Mouse (Mus musculus): Measurements from ENCODE around the gene Ppp1r15b. TPM values are rescaled to one million over a fixed set of nuclear protein-coding genes. Genes with fewer than 3 reads are reported as not detected.

The Ppp1r15b gene
- polyA plus RNA-seq, 1 experiment from 2014 or later = 44.2 TPM

DNA sequence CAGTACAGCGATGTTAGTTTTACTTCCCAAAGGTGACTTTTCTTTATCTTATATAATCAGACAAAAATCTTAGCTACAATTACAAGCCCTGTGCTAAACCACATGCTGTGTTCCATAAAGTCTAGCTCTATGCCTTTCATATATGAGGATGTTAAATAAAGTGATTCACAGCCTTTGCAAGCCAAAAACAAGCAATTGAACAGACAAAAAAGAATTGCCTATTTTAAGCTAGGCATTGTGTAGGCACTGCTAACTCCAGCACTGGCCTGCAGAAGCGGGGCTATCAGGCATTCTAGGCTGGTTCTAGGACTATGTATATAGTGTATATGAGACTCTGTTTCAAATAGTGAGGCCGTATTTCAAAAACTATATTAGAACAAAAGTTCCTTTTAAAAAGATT lies 21.3 kb downstream of the Ppp1r15b start:
- DNase-seq (ENCODE audit: low read depth, low spot score) = no peak
- no peak for ATAC-seq
- POLR2A ChIA-PET = no interaction called here
- in situ Hi-C loops (cut with MboI; ENCODE audit: low pct_unique_long_range_greater_than_20kb) = no loop called here
- H3K27me3 ChIP-seq = no peaks in the 10 kb centered on the region
- TF ChIP-seq CTCF (IDR thresholded peaks at IDR 0.05) = no peak
- CTCF ChIA-PET = interaction anchor here (1.3 kb wide), 1 partner anchor 201 kb away, joined by 4 read pairs; no protein-coding TSS in a partner anchor

DNA sequence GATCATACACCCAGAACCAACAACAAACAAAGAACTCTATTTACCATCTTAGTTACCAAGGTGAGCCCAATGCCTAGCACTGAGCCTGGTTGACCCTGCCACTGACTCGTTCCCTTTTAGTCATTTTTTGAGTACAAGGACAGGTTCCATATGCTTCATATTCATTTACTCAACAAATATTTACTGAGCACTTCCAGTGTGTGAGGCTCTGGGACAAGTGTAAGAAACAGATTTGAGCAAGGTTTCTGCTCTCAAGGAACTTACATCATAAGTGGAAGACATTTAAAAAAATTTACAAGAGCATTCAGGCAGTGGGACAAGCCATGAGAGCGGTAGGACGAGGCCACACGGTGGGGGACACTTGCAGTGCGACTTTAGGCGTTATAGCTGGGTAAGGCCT lies 24.3 kb downstream of the Ppp1r15b start:
- DNase-seq (ENCODE audit: low read depth, low spot score) (no peak), ATAC-seq (no peak)
- ChIA-PET CTCF (no interaction called here), POLR2A (no interaction called here)
- H3K27me3 ChIP-seq = no peaks in the 10 kb centered on the region
- in situ Hi-C loops (cut with MboI; ENCODE audit: low pct_unique_long_range_greater_than_20kb) = no loop called here
- TF ChIP-seq CTCF (IDR thresholded peaks at IDR 0.05) = no peak

DNA sequence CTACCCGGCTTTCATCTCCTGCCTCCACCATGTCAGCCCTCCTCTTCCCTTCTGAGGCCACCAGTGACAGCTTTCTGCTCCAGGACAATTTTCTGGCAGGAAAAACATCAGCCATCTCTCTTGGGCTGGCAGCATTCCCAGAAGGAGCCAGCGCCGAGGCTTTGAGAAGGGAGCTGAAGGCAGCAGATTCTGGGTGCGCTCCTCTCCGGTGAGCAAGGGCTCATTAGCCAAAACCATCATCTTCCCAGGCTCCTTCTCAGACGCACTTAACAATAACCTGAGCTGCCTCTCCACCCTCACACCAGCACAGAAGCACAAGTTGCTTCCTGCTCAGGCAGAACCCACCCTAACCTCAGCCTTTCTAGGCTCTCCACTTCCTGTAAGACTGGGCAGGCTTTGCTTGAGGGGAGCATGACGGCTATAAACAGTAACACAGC lies 28.2 kb downstream of the Ppp1r15b start:
- DNase-seq (ENCODE audit: low read depth, low spot score) = no peak
- in situ Hi-C loops (cut with MboI; ENCODE audit: low pct_unique_long_range_greater_than_20kb) = no loop called here
- POLR2A ChIA-PET = no interaction called here
- CTCF ChIA-PET = interaction anchor here (1.1 kb wide), 1 partner anchor 18 kb away, joined by 3 read pairs; no protein-coding TSS in a partner anchor
- ATAC-seq = no peak
- H3K27me3 ChIP-seq = peaks cover 26% of the 10 kb centered on the region
- no peak for TF ChIP-seq CTCF (IDR thresholded peaks at IDR 0.05)

DNA sequence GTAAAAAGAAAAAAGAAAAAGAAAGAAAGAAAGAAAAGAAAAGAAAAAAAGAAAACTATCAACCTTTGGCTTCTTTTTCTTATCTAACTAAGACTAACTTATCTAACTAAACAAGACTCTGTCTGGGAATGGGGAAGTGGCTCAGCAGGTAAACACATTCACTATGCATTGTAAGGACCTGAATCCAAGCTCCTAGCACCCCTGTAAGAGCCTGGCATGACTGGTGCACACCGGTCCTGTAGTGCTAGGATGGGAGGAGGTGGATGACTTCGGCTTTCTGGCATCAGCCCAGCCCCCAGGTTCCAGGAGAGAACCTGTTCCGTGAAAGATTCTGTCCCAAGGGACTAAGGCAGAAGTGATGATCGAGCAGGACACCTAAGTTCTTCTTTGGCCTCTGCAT lies 30.6 kb downstream of the Ppp1r15b start:
- in situ Hi-C loops (cut with MboI; ENCODE audit: low pct_unique_long_range_greater_than_20kb) = no loop called here
- ChIA-PET CTCF (no interaction called here), POLR2A (interaction anchor here (0.6 kb wide), 1 partner anchor 812 kb away, joined by 3 read pairs; no protein-coding TSS in a partner anchor)
- H3K27me3 ChIP-seq = peaks cover 48% of the 10 kb centered on the region
- DNase-seq (ENCODE audit: low read depth, low spot score) (no peak), ATAC-seq (no peak)
- no peak for TF ChIP-seq CTCF (IDR thresholded peaks at IDR 0.05)

DNA sequence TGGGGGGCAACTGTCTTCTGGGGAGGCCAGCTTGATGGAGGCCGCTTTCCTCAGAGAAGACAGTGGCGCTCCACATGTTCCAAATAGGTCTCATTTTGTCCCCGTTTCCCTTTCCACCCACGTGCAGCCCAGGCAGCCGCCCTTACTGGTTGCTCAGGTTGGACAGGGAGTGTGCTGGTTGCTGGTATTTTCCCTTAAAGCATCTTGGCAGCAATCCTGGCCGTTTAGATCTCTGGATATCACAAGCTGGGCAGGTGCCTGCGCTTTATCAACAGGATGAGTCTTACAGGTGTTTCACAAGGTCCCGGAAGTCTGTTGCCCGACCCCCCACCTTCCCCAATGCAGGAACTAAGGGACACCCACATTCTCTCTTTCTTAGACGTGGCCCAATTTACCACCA lies 31.1 kb downstream of the Ppp1r15b start:
- CTCF ChIA-PET = interaction anchor here (0.8 kb wide), 1 partner anchor 202 kb away, joined by 3 read pairs; the partner anchor contains the start of gene Etnk2
- peaks cover 48% of the 10 kb centered on the region for H3K27me3 ChIP-seq
- no peak for ATAC-seq
- in situ Hi-C loops (cut with MboI; ENCODE audit: low pct_unique_long_range_greater_than_20kb) = no loop called here
- POLR2A ChIA-PET = interaction anchor here (0.6 kb wide), 1 partner anchor 812 kb away, joined by 3 read pairs; no protein-coding TSS in a partner anchor
- DNase-seq (ENCODE audit: low read depth, low spot score) = no peak
- TF ChIP-seq CTCF (IDR thresholded peaks at IDR 0.05) = no peak

DNA sequence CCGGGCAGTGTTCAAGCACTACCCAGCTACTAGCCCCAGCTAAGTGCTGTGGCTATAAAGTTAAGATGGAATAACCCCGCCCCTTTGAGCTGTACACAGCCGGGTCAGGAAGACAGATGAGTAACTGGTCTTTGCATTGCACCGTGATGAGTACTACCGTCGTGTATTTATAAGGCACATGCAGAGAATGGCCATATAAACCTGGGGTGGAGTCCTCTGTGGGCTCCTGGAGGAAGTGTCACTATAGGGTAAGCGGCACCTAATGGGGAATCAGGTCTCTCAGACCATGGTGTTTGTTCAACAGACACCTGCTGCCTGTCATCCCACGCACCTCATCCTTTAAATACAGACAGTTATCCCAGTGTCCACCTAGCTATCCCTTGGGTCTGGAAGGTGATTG lies 32.0 kb downstream of the Ppp1r15b start:
- in situ Hi-C loops (cut with MboI; ENCODE audit: low pct_unique_long_range_greater_than_20kb) = no loop called here
- POLR2A ChIA-PET = no interaction called here
- H3K27me3 ChIP-seq = peaks cover 53% of the 10 kb centered on the region
- no peak for TF ChIP-seq CTCF (IDR thresholded peaks at IDR 0.05)
- DNase-seq (ENCODE audit: low read depth, low spot score) (no peak), ATAC-seq (no peak)
- CTCF ChIA-PET = interaction anchor here (0.7 to 0.8 kb wide), 2 partner anchors 18 to 201 kb away, joined by 3 read pairs; partner anchors contain the start of gene Etnk2

DNA sequence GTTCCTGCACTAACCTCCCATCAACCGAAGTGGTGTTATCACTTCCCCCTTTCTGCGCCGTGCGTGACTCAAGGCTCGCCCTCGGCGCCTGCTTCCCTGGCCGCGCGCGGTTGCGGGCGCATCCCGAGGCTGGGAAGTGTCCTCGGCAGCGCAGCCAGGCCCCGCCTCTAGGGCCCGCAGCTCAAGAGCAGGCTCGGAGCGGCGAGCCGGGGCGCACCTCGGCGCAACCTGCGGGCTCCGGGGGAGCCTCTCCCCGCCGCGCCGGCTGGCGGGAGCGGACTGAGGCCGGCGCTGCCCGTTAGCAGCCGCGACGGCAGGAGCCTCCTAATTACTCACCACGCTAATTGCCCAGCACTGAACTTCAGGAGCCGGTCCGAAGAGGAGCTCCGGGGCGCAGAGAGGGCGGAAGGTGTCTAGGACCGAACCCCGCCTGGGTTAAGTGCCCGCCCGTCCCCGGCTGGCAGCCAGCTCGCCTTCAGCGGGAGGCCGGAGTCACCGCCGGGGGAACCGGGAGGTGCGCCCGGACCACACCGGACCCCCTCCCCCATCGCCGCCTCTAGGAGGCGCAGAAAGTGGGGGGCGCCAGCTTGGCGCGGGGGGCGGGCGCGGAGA lies 33.0 kb downstream of the Ppp1r15b start, which contains the start of gene Plekha6:
Gene Plekha6 (plus strand): TSS at position 391 of the 612 bp plus-strand sequence.
- ATAC-seq = peak; percentile 55
- peaks cover 57% of the 10 kb centered on the region for H3K27me3 ChIP-seq
- ChIA-PET CTCF (no interaction called here), POLR2A (no interaction called here)
- in situ Hi-C loops (cut with MboI; ENCODE audit: low pct_unique_long_range_greater_than_20kb) = no loop called here
- no peak for DNase-seq (ENCODE audit: low read depth, low spot score)
- no peak for TF ChIP-seq CTCF (IDR thresholded peaks at IDR 0.05)

DNA sequence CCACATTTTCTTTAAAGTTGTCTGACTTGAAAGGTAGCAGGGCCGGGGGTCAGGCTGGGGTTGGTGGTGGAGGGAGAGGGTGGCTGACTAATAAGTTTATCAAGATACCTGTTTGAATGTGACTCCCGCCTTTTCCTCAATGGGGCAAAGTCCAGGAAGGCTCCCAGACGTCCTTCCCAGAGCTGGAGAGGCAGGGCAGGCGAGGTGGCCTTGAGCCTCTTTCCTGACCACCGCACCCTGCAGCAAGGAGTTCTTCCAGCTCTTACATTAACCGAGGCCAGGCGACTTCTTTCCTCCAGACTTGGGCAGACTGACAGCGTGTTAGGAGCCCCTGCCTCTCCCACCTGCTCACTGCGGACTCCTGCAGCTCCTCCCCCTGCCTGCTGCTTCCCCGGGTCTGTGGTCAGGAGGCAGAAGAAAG lies 33.7 kb downstream of the Ppp1r15b start:
- TF ChIP-seq CTCF (IDR thresholded peaks at IDR 0.05) = no peak
- peaks cover 59% of the 10 kb centered on the region for H3K27me3 ChIP-seq
- DNase-seq (ENCODE audit: low read depth, low spot score) = no peak
- no peak for ATAC-seq
- CTCF ChIA-PET = no interaction called here
- in situ Hi-C loops (cut with MboI; ENCODE audit: low pct_unique_long_range_greater_than_20kb) = no loop called here
- POLR2A ChIA-PET = no interaction called here

DNA sequence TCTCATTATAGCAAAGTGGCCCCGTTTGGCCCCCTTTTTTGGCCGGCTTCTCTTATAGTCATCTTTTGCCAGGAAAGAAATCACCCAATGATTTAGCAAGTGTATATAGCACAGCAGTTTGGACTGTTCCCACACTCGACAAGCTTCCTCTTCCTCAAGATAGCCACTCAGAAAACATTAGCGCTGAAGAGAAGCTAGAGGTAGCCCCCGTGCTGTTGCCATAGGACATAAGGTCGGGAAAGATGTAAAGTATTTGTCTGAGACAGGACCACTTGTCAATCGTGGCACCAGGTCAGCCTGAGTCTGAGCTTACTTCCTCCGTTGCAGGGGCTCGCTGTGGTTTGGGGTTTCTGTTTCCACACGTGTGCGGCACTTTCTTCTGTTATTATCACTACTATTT lies 34.2 kb downstream of the Ppp1r15b start:
- ChIA-PET CTCF (no interaction called here), POLR2A (no interaction called here)
- DNase-seq (ENCODE audit: low read depth, low spot score) (no peak), ATAC-seq (no peak)
- in situ Hi-C loops (cut with MboI; ENCODE audit: low pct_unique_long_range_greater_than_20kb) = no loop called here
- no peak for TF ChIP-seq CTCF (IDR thresholded peaks at IDR 0.05)
- peaks cover 62% of the 10 kb centered on the region for H3K27me3 ChIP-seq

DNA sequence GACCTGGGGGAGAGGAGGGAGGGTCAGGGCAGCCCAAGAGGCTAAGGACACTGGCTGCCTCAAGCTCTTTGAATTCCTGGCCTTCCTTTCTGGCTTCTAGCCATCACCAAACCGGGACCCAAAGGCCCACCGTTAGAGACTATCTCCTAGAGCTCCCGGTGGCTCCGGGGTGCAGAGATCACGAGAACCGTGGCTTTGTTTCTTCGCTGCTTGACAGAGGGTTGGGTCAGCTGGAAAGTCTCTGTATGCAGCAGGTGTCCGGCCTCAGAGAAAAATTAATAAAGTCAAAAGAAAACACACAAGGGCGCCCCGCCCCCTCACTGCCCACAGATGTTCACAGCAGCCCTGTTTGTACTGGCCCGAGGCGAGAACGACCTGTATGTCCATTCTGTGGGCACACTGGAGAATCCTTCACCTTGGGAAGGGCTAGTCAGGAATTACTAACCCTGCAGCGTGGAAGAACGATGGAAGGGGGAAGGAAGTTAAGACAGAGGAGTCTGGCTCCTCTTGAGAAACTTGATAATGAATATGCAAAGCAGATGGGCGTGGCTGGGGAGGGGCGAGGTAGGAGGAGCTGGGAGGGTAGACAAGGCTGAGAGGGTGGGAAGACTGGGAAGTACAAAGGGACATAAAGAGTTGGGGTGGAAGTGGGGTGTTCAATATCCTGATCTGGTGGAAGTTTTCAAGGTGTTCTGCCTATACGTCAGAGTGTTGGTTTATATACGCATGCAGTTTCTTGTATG lies 37.5 kb downstream of the Ppp1r15b start:
- DNase-seq (ENCODE audit: low read depth, low spot score) = no peak
- POLR2A ChIA-PET = interaction anchor here (0.7 kb wide), 1 partner anchor 73 kb away, joined by 3 read pairs; no protein-coding TSS in a partner anchor
- peaks cover 52% of the 10 kb centered on the region for H3K27me3 ChIP-seq

DNA sequence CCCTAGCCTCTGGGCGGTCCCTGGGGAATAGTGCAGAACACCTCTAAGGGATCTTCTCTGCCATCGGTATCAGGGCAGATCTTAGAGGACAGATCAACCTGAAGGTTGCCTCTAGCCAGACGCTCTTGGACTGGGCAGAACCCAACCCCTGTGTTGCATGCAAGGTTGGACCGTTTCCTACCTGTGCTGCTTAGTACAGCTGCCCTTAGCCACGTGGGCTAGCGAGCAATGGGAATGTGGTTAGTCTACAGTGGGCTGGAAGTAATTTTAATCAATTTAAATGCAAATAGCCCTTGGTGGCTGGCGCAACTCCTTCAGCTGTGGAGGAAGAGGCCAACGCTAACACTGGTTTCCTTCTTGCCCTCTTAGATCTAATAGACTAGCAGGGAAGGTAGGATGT lies 39.3 kb downstream of the Ppp1r15b start:
- CTCF ChIA-PET = interaction anchor here (0.9 kb wide), 1 partner anchor 137 kb away, joined by 3 read pairs; no protein-coding TSS in a partner anchor
- no peak for TF ChIP-seq CTCF (IDR thresholded peaks at IDR 0.05)
- DNase-seq (ENCODE audit: low read depth, low spot score) (no peak), ATAC-seq (no peak)
- H3K27me3 ChIP-seq = peaks cover 37% of the 10 kb centered on the region
- POLR2A ChIA-PET = no interaction called here
- in situ Hi-C loops (cut with MboI; ENCODE audit: low pct_unique_long_range_greater_than_20kb) = no loop called here

More for the DNA sequence above, 37.5 kb downstream of the Ppp1r15b start:
- in situ Hi-C loops (cut with MboI; ENCODE audit: low pct_unique_long_range_greater_than_20kb) = no loop called here
- TF ChIP-seq CTCF (IDR thresholded peaks at IDR 0.05) = no peak
- ATAC-seq = no peak
- CTCF ChIA-PET = interaction anchor here (1.0 to 1.5 kb wide), 3 partner anchors 9 to 185 kb away, joined by 3 to 4 read pairs (median 3); no protein-coding TSS in a partner anchor
